Mouse (Mus musculus) C2C12 (cell line): ENCODE measurements around the gene Slc22a3.

ENCODE experiments used
- CEBPB ChIP-seq: IDR thresholded peaks from one replicate; pipeline ENCODE4 v1.6.1; 2011; ENCODE audit warnings: low read depth, mild to moderate bottlenecking, control low read depth, moderate library complexity
- CTCF ChIP-seq: IDR thresholded peaks from one replicate; pipeline ENCODE4 v1.5.1; 2011; ENCODE audit not compliant: control insufficient read depth, insufficient read depth, insufficient read length
- FOSL1 ChIP-seq: IDR thresholded peaks from one replicate; pipeline ENCODE4 v1.8.0; 2011; ENCODE audit warnings: mild to moderate bottlenecking, low read length; ENCODE audit not compliant: poor library complexity, insufficient read depth, severe bottlenecking
- MAX ChIP-seq: IDR thresholded peaks from one replicate; pipeline ENCODE4 v1.6.1; 2011; ENCODE audit warnings: mild to moderate bottlenecking, control low read depth
- MYOD1 ChIP-seq: IDR thresholded peaks from one replicate; pipeline ENCODE4 v1.6.1; 2011; ENCODE audit warnings: low read depth; ENCODE audit not compliant: control insufficient read depth, insufficient read length
- MYOG ChIP-seq: IDR thresholded peaks from one replicate; pipeline ENCODE4 v1.6.1; 2011; ENCODE audit not compliant: control insufficient read depth, insufficient read length; ENCODE audit errors: extremely low read depth

GRCm38 (mm10) chr17:12444561-12444960 lies 62.9 kb downstream of the Slc22a3 start:
- TF ChIP-seq CTCF (no peak), FOSL1 (no peak), CEBPB (no peak), MYOD1 (no peak), MYOG (no peak), MAX (no peak)
